Mouse (Mus musculus): ENCODE measurements at regions not wholly inside any gene's neighbourhood (a gene's known extent, or its start where the extent isn't known, plus 50 kb on each side); places are given as distances from the start of the nearest gene placed in this dataset.

GRCm38 (mm10) chr1:168545072-168545780 is 113.2 kb upstream of the Pbx1 start:
- no peak for DNase-seq (ENCODE audit: low spot score in 2 of 2)

DNA sequence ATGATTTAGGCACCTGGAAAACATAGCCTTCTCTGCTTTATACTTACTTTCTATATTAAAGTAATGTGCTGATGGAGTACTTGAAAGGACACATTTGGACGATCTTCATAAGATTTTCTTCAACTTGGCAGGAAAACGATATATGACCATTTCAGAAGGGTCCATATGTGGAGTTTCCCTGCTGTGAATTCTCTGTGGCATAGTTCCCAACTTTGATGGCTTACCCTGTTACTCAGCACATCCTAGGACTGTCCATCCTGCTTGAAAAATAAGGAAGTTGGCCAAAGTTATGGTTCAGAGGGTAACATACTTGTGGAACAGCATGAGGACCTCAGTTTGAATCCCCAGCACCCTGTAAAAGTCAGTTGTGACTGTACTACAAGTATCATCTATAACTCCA is 109.2 kb upstream of the Pbx1 start:
- DNase-seq (ENCODE audit: low spot score in 2 of 2) = no peak

DNA sequence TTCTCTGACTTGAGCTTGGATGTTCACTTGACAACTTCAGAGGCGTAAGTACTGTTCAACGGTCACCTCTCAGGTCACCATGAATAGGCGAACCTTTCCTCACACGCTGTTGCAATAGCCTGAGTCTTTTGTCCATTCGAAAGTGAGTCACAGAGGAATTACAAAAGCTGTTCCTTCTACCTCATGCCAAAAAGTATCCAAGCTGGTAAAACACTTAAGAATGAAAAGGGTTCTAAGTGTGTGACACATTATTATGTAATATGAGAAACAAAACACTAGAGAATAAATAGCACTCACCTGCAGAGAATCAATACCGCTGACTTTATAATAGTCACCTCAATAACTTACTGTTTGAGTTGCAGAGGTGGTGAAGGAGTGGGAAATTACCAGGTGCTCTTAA is 86.0 kb upstream of the Pbx1 start:
- DNase-seq (ENCODE audit: low spot score in 2 of 2) = no peak

GRCm38 (mm10) chr1:168506326-168506725 is 74.3 kb upstream of the Pbx1 start:
- no peak for DNase-seq (ENCODE audit: low spot score in 2 of 2)

GRCm38 (mm10) chr1:168504773-168505172 is 72.7 kb upstream of the Pbx1 start:
- no peak for DNase-seq (ENCODE audit: low spot score in 2 of 2)

DNA sequence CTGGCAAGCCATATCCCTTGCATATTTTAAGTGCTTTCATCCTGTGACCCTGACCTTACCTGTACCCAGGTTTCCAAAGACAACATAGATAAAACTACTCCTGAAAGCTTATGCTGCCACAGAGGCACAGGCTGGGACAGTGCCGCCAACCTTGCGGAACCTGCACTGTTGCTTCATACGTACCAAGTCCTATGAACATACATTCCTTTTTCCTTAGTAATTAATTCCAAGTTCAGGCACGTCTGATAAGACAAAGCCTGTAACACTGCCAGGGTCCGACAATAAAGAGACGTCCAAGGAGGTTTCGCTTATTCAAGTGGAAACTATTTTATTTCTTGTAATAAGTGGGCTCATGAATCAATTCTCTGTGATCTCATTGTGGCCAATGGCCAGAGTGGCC is 70.2 kb upstream of the Pbx1 start:
- DNase-seq (ENCODE audit: low spot score in 2 of 2) = no peak

DNA sequence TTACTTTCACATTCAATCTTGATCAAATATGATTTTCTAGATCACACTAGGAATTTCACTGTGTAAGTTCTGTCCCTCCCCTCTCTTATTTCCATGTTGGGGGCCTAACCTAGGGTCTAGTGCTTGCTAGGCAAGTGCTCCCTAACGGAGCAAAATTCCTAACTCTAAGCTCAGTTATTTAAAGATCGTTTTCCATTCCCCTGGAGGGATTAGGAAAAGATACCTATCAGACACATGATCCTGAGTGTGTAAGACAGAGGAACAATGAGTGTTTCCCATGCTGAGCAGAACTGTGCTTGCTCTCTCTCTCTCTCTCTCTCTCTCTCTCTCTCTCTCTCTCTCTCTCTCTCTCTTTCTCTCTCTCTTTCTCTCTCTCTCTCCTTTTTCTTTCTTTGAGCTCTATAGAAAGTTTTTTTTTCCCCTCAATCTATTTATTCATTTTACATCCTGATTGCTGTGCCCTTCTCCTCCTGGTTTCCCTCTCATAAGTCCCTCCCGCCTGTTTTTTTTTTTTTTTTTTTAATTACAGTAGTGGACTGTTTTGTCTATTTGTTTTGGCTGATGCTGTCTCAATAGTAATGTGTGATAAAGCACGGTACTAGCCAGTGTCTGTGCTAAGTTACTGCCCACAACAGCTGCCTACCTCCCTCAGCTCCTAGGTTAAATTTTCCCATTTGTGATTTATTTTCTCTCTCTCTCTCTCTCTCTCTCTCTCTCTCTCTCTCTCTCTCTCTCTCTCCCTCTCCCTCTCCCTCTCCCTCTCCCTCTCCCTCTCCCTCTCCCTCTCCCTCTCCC is 69.5 kb upstream of the Pbx1 start:
- no peak for DNase-seq (ENCODE audit: low spot score in 2 of 2)

DNA sequence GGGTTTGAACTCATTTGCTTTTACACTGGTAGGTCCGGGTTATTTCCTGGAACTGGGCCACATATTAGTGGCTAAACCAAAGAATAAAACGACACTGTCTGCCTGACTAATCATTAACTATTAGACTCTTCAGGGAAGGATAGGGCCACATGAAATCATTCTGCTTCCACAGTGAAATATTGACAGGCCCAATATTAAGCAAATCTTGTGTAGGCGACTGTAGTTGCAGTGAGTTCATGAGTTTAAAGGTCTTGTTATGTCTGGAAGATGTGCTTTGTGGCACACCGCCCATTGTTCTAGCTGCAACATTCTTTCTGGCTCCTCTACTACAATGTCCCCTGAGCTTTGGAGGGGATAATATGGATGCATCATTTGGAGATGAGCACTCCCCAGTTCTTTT is 65.7 kb upstream of the Pbx1 start:
- DNase-seq (ENCODE audit: low spot score in 2 of 2) = no peak

GRCm38 (mm10) chr1:168495687-168496527 is 63.8 kb upstream of the Pbx1 start:
- DNase-seq (ENCODE audit: low spot score in 2 of 2) = no peak

DNA sequence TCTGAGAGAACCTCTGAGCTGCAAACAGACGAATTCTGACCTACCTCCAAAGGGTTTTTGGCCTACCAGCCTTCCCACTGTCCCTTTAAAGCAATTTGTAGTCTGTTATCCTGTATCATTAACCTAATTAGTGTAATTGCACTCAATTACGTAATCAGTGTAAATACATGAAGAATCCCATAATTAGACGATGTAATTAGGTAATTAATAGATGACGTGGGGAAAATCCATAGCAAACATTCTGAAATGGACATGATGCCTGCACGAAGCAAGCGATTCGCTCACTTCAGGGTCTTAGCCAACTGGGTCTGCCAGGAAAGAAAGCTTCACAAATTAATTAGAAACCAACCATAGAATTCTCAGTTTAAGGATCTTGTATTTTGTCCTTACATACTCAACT is 55.4 kb upstream of the Pbx1 start:
- DNase-seq (ENCODE audit: low spot score in 2 of 2) = no peak

DNA sequence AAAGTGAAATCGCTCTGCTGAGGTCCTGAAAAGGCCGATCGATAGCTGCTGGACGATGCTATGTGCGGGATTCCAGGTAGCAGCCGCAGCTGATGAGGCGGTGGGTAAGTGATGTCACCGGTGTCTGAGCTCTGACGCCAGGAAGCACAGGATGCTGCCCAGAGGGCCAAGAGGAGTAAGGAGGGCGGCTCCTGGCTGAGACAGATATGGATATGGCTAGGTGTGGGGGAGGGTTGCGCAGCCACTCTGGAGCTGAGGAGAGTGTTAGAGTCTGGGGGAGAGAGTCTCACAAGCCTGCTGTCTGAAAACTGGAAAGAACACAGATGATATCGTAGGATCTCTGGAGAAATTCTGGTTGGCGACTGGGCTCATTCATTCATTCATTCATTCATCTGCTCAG is 51.6 kb upstream of the Pbx1 start:
- no peak for DNase-seq (ENCODE audit: low spot score in 2 of 2)

Small RNA genes lying in the stretch of these regions (microRNA-seq; reads per million reads assigned to microRNA genes)
- gene Mir6348 = 0 reads per million in 2 experiments
- 0 reads per million in 2 experiments for gene Mir6354
